Mouse (Mus musculus) right cerebral cortex, adult 2 months (tissue): ENCODE measurements around the gene Hrh1.

ENCODE experiments used
- DNase-seq, 2 experiments: peaks; one replicate each; pipeline ENCODE4 v3.0.0; 2021 to 2022; ENCODE audit warnings: low spot score in 2 of 2

Hrh1 gene

DNA sequence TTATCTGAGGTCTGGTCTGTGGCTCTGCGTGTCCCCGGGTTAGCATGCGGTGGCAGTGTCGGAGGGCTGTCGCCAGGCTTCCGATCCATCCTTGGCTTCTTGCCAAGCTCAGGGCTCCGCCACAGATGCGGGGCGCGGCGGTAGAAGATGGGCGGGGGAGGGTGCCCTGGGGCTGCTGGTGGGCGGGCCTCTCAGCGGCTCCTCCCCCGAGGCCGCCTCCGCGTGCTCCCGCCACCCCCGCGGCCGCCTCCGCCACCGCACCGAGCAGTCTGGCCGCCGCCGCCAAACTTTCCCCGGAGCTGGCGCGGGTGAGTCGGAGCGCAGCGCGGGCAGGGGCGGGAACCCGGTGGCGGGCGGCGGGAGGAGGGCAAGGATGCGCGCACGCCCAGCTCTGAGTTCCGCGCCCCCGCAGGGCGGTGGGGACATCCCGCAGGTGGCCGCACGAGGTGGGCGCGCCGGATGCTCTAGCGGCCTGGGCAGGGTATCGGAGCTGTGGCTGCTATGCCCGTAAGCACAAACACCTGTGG lies at the start of gene Hrh1:
Hrh1 (plus strand) TSS at position 246 of the 527 bp plus-strand sequence.
- DNase-seq = no peak

DNA sequence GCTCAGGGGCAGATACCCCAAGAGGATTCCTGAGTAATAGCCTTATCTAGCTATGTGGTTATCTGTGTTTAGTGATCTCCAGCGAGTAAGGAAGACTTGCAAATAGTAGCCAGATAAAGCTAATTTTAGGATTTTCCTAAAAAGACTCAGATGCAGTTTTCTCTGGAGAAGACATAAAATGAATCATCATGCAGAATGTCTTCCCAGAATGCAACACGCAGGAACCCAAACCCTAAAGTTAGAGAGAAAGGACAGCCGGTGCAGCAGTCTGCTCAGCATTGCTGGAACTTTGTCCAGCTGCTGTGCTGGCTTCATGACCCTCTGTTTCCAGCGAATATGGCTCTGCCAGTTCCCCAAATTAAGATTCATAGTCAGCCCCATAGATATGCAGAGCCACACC lies 43.1 kb upstream of the Hrh1 start:
- DNase-seq = peak; percentile 33 to 42

DNA sequence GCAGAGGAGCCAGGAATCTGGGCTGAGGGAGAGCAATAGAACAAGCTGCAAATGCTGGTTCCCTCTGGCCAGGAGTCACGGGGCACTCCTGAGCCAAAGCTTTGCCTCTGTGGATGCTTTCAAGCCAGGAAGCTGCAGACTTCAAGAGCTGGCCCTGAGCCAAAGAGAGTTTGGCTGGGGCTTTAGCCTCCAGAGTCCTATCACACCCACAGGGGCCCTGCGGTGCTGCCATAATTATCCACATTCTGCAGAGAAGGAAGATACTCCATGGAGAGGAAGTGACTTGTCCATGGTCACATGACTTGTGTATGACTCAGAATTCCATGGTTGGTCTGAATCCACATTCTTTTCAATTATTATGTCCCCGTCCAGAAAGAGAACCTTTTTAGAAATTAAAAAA lies 39.6 kb upstream of the Hrh1 start:
- peak in 1 of 2 experiments; percentile 21 for DNase-seq

DNA sequence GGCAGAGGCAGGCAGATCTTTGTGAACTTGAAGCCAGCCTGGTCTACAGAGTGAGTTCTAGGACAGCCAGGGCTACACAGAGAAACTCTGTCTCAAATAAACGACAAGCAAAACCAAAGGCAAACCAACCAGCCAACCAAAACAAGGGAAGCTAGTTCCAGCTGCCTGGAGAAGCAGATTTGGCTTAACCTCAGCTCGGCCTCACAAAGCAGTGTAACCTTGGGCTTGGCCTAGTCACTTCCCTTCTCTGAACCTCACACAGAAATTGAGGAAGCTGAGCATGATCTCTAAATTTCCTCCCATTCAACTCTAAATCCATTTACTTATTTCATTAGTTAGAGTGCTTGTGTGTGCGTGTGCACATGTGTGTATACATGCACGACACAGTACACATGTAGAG lies 35.4 kb upstream of the Hrh1 start:
- no peak for DNase-seq

DNA sequence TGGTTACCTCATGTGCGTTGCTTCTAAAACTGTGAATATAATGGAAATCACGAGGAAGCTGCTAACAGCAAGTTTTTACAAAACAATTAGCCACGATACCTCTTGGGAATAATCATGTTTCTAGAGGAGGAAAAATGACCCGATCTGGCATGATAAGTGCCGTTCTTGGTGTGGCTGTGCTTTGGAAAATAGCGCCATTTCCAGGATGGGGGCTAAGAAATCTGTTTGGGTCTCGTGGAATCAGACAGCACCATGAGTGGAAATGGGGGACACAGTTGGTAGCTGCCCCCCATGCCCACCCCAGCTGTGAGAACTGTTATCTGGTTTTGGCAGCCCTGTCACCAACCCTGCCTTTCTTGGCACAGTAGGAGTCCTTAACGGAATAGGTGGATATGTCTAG lies 34.0 kb upstream of the Hrh1 start:
- DNase-seq = no peak

DNA sequence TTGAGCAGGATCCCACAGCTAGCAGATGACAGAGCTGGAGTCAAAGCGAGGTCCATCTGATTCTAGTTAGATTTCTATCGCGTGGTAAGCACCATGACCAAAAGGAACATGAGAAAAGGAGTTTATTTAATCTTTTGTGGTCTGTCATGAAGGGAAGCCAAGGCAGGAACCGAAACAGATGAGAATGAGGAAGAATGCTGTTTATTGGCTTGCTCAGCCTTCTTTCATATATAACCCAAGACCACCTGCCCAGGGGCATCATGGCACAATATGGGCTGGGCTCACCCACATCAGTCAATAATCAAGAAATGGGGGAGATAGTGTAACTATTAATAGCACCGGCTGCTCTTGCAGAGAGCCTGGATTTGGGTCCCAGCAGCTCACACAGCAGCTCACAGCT lies 33.0 kb upstream of the Hrh1 start:
- no peak for DNase-seq

DNA sequence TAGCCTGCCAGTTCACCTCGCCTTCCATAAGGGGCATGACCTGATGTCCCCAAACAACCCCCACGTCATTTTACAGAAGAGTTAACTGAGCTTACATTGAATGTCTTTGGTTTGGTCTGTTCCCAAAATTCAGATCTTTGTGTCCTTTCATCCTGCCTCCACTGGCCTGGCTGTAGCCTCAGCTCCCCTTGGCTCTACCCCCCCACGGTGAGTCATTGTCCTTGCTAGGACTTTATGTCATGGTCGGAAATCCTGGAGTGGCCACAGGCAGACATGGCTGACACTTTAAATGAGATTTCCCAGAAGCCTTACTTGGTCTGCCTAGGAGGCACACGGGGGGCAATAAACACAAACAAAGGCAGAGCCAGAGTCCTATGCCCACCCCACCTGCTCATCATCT lies 31.5 kb upstream of the Hrh1 start:
- DNase-seq = no peak

DNA sequence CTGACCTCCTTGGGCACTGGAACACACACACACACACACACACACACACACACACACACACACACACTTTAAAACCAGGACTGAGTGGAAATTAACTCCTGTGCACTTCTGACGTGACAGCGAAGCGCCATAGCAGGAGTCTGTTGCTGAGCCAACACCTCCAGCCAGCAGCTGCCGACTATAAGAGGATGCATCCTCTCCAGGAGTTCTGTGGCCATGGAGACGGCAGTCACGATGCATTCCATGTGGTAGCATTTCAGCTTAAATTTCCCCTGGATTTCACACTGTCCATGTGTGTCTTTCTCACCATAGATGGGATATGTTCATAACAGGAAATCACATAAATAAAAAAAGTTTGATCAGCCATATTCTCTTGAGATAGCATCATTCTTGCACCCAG lies 30.1 kb upstream of the Hrh1 start:
- DNase-seq = peak; percentile 71 to 76

DNA sequence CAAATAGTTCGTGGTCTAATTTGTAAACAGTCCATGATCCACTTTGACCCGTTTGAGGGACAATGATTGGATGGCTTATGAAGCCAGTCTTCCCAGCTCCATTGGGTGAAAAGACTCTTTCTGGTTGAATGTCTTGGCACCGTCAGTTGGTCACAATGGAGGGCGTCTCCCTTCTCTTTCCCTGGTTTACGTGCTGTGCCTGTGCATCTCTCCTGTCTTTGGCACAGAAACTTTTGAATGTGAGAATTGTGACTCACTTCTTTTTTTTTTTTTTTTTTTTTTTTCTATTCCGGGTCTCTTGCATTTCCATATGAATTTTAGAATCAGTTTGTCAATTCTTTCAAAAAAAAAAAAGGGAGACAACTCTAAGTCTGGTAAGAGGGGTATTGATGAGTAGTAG lies 29.5 kb upstream of the Hrh1 start:
- DNase-seq = no peak

DNA sequence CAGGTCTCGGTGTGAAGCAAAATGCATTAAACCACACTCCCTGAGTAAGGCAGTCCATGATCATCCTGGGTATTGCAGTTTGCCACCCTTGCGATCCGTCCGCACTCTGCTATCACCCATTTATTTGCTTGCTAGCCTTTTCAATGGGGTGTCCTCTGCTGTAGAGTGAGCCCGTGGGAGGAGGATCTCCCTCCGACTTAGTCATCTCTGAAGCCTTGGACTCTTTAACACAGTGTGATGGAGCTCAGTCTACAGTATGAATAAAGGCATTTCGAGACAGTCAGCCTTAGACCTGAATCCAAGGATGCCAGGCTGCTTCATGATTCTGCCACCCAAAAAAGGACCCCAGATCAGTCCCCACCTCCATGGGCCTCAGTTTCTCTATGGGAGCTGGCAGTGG lies 25.0 kb upstream of the Hrh1 start:
- DNase-seq = peak in 1 of 2 experiments; percentile 18

DNA sequence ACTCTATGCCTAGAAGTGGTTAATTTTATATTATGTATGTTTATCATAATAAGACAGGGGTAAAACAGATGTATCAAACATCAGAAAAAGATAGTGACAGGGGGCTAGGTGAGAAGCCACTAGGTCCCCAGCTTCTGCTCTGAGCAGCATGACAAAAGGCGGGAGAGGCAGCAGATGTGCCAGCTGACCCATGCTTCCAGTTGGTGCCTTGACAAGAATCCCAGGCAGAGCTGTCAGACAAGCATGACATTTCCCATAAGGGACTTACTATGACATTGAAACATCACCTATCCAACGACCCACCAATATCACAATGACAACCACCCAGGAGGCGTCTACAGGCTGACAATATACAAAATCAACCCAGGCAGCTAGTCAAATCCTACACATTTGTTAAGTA lies 16.9 kb upstream of the Hrh1 start:
- no peak for DNase-seq

DNA sequence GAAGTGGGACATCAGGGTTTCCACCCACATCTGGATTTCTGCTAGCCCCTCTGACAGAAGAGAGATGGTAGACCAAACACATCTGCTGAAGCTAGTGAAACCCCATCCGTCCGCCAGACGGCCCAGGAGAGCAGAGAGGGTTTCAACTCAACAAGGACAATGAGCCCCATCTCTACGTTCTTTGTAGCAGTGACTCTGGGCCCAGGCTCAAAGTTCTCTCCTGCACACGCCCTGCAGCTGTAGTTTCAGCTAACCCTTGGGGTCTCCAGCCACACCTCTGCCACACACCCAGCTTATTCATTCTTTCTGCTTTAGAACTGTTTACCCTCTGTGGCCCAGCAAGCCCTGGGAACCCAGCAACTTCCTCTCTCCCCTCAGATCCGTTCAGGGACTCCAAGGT lies 10.4 kb upstream of the Hrh1 start:
- DNase-seq = no peak

DNA sequence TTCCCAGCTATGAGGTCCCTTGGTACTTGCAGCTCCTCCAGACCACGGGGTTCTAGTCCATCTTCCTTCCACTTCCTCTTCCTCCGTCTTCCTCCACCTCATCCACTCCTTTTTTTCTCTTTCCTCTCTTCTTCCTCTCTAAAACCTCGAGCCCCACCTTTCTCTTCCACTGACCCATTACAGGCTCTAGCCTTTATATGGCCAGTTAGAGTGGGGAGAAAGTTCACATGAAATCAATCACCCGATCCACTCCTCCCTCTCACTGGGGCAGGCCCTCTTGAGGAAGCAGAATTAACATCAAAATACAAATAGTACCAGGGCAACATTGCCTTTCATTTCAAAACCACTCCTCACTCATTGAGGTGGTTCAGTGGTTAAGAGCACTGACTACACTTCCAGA lies 9.9 kb upstream of the Hrh1 start:
- DNase-seq = no peak

DNA sequence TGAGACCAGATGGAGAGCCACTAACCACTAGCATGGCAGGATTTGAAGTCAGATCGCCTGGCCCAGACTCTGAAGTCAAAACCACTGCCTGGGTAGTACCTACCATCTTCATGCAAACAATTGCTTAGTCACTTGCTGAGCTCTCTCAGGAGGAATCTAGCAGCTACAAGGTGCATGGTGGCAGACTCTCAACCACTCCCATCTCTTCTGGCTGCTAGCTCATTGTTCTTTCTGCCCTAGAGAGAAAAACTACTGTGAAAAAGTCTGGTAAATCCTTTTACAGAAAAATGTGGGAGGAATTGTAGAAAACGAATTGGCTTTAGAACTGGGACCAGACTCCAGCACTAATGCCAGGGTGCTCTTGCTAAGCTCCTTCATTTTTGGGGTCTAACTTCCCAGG lies 7.6 kb upstream of the Hrh1 start:
- no peak for DNase-seq

DNA sequence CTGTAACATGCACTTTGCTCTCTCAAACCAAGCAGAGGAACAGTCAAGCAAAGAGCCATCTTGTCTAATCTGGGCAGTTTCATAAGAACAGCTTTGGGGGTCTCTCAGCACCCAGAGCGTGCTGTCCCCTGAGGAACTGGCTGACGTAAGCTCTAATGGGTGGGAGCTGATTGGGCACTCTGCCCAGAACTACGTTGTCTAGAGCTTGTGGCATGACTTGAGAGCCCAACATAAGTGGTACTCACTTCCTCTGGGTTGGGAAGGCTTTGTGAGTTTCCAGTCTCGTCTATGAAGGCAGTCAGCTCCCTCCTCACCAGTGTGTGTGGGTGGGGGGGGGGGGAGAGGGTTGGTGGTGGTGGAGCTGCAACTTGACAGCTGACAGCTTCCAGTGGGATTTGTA lies 2.8 kb upstream of the Hrh1 start:
- no peak for DNase-seq

DNA sequence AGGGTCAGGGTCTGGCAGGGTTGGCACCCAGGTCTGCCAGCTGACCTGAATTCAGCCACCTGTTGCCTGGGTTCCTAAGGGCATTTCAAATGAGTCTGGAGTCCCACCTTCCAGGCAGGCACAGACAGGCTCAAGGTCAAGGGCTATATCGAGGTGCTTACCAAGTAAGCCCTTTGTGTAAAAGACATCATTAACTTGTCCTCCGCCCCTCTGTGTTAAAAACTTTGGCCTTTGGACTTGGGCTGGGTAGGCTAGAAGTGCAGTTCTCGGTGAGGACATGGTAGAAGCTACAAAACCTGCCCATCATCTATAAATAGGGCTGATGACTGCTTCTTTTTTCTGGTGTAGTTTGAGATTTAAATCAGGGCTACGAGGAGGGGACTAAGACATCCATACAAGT lies 1.1 kb upstream of the Hrh1 start:
- no peak for DNase-seq

DNA sequence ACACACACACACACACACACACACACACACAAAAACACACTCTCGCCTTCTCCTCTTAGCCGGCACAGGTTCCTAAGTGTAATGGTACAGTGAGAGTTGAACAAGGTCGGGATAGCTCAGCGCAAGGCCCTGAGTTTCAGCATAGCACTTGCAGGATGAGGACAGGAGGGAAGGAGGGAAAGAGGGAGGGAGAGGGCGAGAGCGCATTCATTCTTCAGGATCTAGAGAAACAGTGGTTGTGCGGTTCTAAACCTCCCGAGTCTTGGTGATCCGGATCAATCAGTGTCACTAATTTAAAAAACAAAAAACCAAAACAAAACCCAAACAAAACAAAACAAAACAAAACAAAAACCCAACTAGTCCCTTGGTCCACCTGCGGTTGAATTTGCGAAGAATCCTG lies 456 bp upstream of the Hrh1 start:
- no peak for DNase-seq

DNA sequence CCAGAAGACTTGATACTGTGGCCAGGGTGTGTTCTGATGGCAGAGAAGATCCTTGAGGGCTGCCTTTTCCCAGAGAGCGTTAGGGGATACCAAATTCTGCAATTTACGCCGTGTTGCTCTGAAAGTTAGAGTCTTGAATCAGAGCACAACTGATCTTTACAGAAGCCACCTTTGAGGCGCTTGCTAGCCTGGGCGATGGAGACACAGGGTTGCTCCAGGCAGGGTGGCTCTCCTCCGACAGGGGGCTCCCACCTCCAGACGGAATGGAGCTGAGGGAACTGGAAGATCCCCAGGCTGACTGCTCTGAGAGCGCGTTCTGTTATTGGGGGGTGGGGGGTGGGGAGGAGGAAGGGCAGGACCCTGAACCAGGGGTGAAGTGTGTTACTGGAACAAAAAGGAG lies 890 bp downstream of the Hrh1 start:
- DNase-seq = peak in 1 of 2 experiments; percentile 75

DNA sequence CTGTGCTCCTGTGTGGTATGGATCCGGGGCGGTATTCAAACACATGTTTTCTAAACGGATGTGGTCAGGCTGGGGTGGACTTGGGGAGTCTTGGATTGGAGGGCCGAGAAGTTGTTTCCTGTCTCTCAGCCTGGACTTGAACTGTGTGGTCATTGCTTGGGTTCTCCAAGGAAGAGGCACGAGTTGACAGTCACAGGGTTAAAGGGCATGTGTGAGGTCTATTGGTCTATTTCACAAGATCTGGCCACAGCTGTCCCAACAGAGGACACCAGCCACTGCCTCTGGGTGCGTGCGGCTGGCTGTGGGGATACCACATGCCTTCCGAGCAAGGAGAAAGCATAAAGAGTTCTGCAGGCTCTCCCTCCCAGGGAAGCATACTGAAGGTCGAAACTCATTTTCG lies 2.7 kb downstream of the Hrh1 start:
- no peak for DNase-seq

DNA sequence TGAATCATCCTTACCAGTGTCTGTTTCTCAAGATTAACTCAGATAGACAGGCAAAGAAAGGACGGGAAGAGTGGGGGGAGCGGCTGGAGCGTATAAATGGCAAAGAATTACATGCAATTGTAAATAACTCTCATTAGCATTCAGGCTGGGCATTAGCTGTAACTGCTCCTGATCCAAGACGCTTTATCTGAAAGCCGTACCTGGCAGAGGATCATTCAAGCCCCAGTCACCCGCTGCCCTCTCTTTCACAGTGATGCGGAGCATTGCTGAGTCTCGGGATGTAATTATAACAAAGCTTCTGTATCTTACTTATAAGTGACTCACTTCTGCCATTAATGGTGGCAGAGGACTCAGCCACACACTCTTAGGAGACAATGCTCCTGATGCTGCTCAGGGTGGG lies 3.1 kb downstream of the Hrh1 start:
- no peak for DNase-seq

DNA sequence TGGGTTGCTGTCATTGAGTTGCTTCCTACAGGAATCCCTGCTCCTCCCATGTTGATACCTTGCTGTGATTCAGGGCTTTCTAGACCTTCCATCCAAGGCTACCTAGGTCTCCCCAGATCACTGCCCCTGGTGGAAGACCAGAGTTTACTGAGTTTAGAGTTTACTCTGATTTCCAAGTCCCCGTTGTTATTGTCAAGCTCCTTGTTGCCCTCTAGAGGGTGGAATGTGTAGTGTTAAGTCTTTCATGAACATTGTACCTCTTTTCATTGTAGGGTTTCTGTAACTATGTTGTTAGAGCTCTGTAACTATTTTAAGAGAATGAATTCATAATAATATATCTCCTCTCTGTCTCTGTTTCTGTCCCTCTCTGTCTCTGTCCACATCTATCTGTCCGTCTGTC lies 4.4 kb downstream of the Hrh1 start:
- no peak for DNase-seq

DNA sequence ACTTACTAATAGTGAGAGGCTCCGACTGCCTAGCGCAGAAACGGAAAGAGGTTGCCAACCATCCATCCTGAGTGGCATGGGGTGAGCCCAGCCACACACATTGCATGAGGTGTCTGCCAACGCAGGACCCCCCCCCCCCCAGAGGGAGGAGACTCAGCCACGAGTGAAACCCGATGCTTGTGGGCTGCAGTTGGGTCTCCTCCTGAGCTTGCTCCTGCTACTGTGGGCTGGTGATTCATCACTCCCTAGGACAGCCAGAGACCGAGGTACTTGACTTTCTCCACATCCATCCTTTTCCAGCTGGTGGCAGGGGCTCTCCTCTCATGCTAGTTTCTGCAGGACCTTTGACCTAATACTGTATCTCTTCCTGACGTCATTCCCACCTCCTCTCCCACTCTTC lies 5.9 kb downstream of the Hrh1 start:
- DNase-seq = no peak

DNA sequence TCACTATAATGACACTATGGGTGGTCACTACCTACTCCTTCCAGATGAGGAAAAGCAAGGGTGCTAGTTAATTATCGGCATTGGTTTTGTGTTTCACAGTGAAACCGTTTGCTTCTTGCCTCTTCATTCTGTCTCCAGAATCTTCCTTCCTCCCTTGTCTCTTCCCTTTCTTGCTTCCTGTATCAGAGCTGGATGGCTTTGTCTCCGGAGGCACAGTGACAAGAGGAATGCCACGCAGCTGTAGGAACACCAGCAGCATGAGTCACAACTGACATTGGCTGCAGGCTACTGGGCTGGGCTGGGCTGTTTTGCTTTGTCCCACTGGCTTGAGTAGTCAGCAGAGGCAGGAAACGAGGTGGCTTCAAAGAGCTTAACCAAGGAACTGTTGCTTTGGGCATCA lies 6.4 kb downstream of the Hrh1 start:
- DNase-seq = no peak

DNA sequence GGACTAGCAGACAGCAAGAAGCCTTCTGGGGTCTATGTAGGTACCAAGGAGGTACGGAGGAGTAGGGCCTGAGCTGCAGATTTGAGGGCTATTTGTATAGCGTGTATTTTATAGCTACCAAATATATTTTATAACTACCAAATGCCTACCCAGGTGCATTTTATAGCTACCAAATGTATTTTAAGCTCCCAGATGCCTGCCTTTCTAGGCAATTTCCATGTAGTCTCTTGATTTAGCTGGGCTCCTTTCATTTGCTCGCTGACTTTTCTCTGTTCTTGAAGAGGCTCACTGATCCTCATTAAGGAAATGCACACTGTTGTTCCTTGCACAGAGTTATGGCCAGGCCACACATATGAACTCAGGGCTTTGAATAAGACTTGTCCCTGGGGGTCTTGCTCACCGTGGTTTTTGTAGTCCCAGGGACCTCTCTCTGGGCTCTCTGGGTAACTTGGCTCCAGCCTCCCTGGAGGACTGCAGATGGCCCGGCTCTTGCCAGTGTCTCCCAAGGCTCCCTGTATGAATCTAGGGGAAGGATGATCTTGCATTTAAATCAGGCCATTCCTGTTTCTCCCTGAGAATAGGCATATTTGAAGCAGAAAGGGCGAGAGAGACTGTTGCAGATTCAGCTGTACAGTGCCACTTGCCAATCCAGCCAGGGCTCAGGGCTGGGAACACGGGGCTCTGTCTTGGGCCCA lies 7.2 kb downstream of the Hrh1 start:
- DNase-seq = no peak
